Mouse (Mus musculus): ENCODE results near the gene 1700003E16Rik. TPM values are rescaled to one million over a fixed set of nuclear protein-coding genes. Genes with fewer than 3 reads are reported as not detected.

The 1700003E16Rik gene
- polyA plus RNA-seq, 1 experiment from 2014 or later, result 2.0 TPM

Other genes starting within 250 kb of the 1700003E16Rik start
- 6.5 and 7.2 TPM in 2 replicates for gene Sema4f, start 216.6 kb upstream of the 1700003E16Rik start, polyA plus RNA-seq (2015; fragmentation: Nextera tagmentation; extraction: Ambion mirVana)
- gene M1ap, start 209.5 kb upstream of the 1700003E16Rik start, polyA plus RNA-seq (2015; fragmentation: Nextera tagmentation; extraction: Ambion mirVana), result 0.25 and 0.88 TPM in 2 replicates
- gene Dok1, start 122.9 kb upstream of the 1700003E16Rik start, polyA plus RNA-seq (2015; fragmentation: Nextera tagmentation; extraction: Ambion mirVana), result 11.5 and 12.8 TPM in 2 replicates
- gene Loxl3, start 122.2 kb upstream of the 1700003E16Rik start, polyA plus RNA-seq (2015; fragmentation: Nextera tagmentation; extraction: Ambion mirVana), result 20.9 and 24.1 TPM in 2 replicates
- gene Aup1, start 101.9 kb upstream of the 1700003E16Rik start, polyA plus RNA-seq (2015; fragmentation: Nextera tagmentation; extraction: Ambion mirVana), result 177 and 206 TPM in 2 replicates
- gene Htra2, start 101.1 kb upstream of the 1700003E16Rik start, polyA plus RNA-seq (2015; fragmentation: Nextera tagmentation; extraction: Ambion mirVana), result 72.6 and 75.4 TPM in 2 replicates
- 1.3 TPM in 2 replicates for gene Dqx1, start 98.6 kb upstream of the 1700003E16Rik start, polyA plus RNA-seq (2015; fragmentation: Nextera tagmentation; extraction: Ambion mirVana)
- 0.31 and 0.67 TPM in 2 replicates for gene Tlx2, start 86.1 kb upstream of the 1700003E16Rik start, polyA plus RNA-seq (2015; fragmentation: Nextera tagmentation; extraction: Ambion mirVana)
- 44.3 and 47.5 TPM in 2 replicates for gene Pcgf1, start 78.5 kb upstream of the 1700003E16Rik start, polyA plus RNA-seq (2015; fragmentation: Nextera tagmentation; extraction: Ambion mirVana)
- gene Lbx2, start 70.0 kb upstream of the 1700003E16Rik start, polyA plus RNA-seq (2015; fragmentation: Nextera tagmentation; extraction: Ambion mirVana), result 0.27 and 0.56 TPM in 2 replicates
- 2.9 and 3.5 TPM in 2 replicates for gene Ccdc142, start 54.8 kb upstream of the 1700003E16Rik start, polyA plus RNA-seq (2015; fragmentation: Nextera tagmentation; extraction: Ambion mirVana)
- gene Gm42688, start 54.8 kb upstream of the 1700003E16Rik start, polyA plus RNA-seq (2015; fragmentation: Nextera tagmentation; extraction: Ambion mirVana), result 3.3 and 3.5 TPM in 2 replicates
- 137 and 151 TPM in 2 replicates for gene Mrpl53, start 47.4 kb upstream of the 1700003E16Rik start, polyA plus RNA-seq (2015; fragmentation: Nextera tagmentation; extraction: Ambion mirVana)
- gene Mogs, start 40.9 kb upstream of the 1700003E16Rik start, polyA plus RNA-seq (2015; fragmentation: Nextera tagmentation; extraction: Ambion mirVana), result 45.0 and 45.6 TPM in 2 replicates
- 144 and 172 TPM in 2 replicates for gene Wbp1, start 34.8 kb upstream of the 1700003E16Rik start, polyA plus RNA-seq (2015; fragmentation: Nextera tagmentation; extraction: Ambion mirVana)
- gene Ino80b, start 31.0 kb upstream of the 1700003E16Rik start, polyA plus RNA-seq (2015; fragmentation: Nextera tagmentation; extraction: Ambion mirVana), result 13.2 and 13.9 TPM in 2 replicates
- gene Rtkn, start 20.9 kb upstream of the 1700003E16Rik start, polyA plus RNA-seq (2015; fragmentation: Nextera tagmentation; extraction: Ambion mirVana), result 46.7 and 51.8 TPM in 2 replicates
- 7.1 and 7.9 TPM in 2 replicates for gene Wdr54, start within 50 bp of the 1700003E16Rik start, polyA plus RNA-seq (2015; fragmentation: Nextera tagmentation; extraction: Ambion mirVana)
- gene Dctn1, start 9.5 kb downstream of the 1700003E16Rik start, polyA plus RNA-seq (2015; fragmentation: Nextera tagmentation; extraction: Ambion mirVana), result 87.7 and 90.0 TPM in 2 replicates
- 0.15 and 0.20 TPM in 2 replicates for gene Slc4a5, start 63.4 kb downstream of the 1700003E16Rik start, polyA plus RNA-seq (2015; fragmentation: Nextera tagmentation; extraction: Ambion mirVana)
- gene Mthfd2, start 169.5 kb downstream of the 1700003E16Rik start, polyA plus RNA-seq (2015; fragmentation: Nextera tagmentation; extraction: Ambion mirVana), result 36.3 and 37.0 TPM in 2 replicates
- gene Mob1a, start 169.6 kb downstream of the 1700003E16Rik start, polyA plus RNA-seq (2015; fragmentation: Nextera tagmentation; extraction: Ambion mirVana), result 60.1 and 65.1 TPM in 2 replicates
- gene Bola3, start 192.7 kb downstream of the 1700003E16Rik start, polyA plus RNA-seq (2015; fragmentation: Nextera tagmentation; extraction: Ambion mirVana), result 115 and 121 TPM in 2 replicates